Mouse (Mus musculus): ENCODE data around the gene Myocos. TPM values are rescaled to one million over a fixed set of nuclear protein-coding genes. Genes with fewer than 3 reads are reported as not detected.

Myocos gene
- polyA plus RNA-seq, 1 experiment from 2014 or later = not detected

DNA sequence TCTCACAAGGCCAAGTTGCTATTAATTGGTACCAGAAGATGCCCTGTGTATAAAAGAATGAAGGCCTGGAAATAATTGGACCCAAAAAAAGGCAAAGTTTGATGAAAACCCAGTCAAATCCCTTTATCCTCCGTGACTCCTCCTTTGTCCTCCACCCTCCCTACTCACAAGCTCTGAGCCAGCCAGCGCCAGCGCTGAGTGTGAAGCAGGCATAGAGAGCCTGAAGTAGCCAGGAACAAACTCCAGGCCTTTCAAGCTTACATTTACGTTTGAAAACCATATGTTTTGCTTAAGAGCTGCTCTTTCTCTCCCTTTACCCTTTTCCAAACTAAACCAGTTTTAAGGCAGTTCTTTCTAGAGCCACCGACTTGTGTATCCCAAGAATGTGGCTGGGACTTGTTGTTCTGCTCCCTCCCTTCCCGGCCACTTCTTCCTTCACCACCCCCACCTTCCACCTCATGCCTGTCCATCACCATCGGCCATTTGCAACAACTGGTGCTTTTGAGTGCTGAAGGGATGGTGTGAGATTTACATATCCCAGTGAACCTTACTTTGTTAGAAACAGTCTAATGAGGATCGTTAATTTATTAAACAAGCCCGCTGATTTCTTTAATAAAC, 48.3 kb downstream of the Myocos start:
- WGBS = 52% methylated on average over 9 of the region's 9 CpGs
- Histone ChIP-seq H3K36me3 (no peaks in the 10 kb centered on the region), H3K27ac (no peak overlapping the region), H3K9me3 (replicated peaks) (no peaks in the 10 kb centered on the region), H3K4me2 (no peak overlapping the region), H3K9ac (no peak overlapping the region), H3K4me3 (replicated peaks) (no peak overlapping the region), H3K27me3 (no peaks in the 10 kb centered on the region), H3K4me1 (no peaks in the 10 kb centered on the region)
- ATAC-seq (replicated peaks; ENCODE audit: low FRiP score) = no peak

DNA sequence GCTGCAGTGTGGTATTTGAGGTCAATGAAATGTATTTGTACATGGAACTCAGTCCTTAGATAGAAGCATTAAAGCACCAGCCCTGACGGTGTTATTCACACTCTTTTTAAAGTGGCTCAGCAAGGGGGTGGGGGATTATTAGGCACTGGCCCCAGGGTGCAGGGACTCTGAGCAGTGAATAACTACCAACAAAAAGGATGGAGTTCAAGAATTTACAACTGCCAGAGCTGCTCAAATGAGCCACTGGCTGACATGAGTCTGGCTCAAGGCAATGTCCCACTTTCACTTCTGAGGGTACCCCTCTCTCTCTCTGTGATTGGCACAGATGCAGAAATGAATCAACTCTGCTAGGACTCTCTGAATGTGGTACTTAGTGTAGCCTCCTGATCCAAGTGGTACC, 49.9 kb downstream of the Myocos start:
- no peak overlapping the region for H3K9ac ChIP-seq
- H3K27me3 ChIP-seq = no peaks in the 10 kb centered on the region
- no peak overlapping the region for H3K27ac ChIP-seq
- H3K4me3 ChIP-seq (replicated peaks) = no peak overlapping the region
- no peaks in the 10 kb centered on the region for H3K9me3 ChIP-seq (replicated peaks)
- H3K36me3 ChIP-seq = peaks cover 3% of the 10 kb centered on the region; the same call in 1 of the 2 replicates
- ATAC-seq (replicated peaks; ENCODE audit: low FRiP score) = no peak
- H3K4me2 ChIP-seq = no peak overlapping the region
- H3K4me1 ChIP-seq = no peaks in the 10 kb centered on the region
- 14% methylated on average over 1 of the region's 1 CpGs for WGBS

DNA sequence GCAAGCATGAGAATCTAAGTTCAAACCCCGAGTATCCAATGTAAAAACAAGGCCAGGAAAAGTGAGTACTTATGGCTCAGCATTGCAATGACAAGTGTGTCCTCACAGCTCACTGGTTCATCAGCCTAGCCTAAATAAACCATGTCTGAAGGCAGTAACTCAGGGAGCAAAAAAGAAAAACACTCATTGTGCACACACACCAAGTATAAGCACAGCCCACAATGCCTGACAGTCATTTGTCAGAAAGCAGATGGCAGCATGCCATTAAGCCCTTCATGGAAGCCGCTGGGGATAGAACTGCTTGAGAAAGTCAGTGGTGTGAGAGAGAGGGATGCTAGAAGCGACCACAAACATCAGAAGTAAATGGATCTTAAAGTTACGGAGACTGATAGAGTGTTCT, 56.7 kb downstream of the Myocos start:
- Histone ChIP-seq H3K4me3 (replicated peaks) (no peak overlapping the region), H3K9ac (no peak overlapping the region), H3K4me1 (no peaks in the 10 kb centered on the region), H3K9me3 (replicated peaks) (no peaks in the 10 kb centered on the region), H3K27me3 (no peaks in the 10 kb centered on the region), H3K36me3 (peaks cover 40% of the 10 kb centered on the region), H3K27ac (no peak overlapping the region), H3K4me2 (no peak overlapping the region)
- WGBS = 84% methylated on average over 4 of the region's 4 CpGs
- 0 out of 2 replicates have a peak, but pooled peaks have one; percentile 33 for ATAC-seq (replicated peaks; ENCODE audit: low FRiP score)

DNA sequence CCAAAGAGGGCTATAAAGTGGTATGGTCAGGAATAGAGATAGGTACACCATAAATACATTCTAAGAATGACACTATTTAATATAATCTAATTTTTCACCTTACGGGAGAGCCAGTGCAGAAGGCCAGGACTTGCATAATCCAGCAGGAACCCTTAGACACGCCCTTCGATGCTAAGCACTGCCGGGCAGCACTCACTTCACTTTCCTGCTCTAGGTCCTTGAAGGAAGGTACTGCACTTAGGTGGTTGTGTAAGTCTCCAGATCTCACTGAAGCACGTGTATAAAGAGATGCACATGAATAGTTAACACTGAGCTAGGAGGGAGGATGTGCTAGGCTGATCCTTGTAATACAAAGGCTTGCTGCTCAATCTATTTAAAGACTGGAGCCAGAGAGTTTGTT, 58.4 kb downstream of the Myocos start:
- H3K9ac ChIP-seq = no peak overlapping the region
- no peak overlapping the region for H3K27ac ChIP-seq
- peaks cover 47% of the 10 kb centered on the region for H3K36me3 ChIP-seq
- H3K4me3 ChIP-seq (replicated peaks) = no peak overlapping the region
- H3K4me2 ChIP-seq = no peak overlapping the region
- H3K27me3 ChIP-seq = no peaks in the 10 kb centered on the region
- WGBS = 86% methylated on average over 5 of the region's 5 CpGs
- no peak for ATAC-seq (replicated peaks; ENCODE audit: low FRiP score)
- no peaks in the 10 kb centered on the region for H3K4me1 ChIP-seq
- H3K9me3 ChIP-seq (replicated peaks) = no peaks in the 10 kb centered on the region

DNA sequence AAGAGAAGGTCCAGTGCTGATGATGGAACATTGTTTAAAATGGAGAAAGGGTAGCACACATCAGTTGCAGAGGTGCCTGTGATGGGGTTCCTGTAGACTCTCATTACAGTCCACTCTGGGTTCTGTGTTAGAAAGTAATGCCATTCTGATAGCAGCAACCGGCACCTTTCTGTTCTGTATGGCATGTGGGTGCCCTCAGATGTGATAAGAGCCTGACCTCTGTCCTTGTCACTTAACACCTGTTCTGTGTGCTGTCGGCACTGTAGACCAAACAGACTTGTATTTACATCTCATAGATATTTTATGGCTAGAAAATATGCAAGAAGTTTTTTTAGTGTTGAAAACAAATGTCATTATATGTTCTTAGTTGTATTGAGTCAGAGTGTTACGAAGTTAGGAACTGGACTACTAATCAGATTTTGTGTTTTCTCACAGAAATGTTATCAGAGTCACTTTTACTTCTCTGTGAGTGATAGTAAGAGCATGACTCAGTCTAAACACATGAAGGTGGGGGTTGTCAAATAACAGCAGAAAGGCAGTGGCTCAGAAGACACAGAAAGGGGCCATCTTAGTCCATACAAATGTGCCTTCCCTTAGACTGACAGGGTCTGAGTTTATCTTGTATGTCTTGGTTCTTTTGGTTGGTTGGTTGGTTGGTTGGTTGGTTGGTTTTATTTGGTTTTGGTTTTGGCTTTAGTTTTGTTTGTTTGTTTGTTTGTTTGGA, 60.5 kb downstream of the Myocos start:
- peaks cover 47% of the 10 kb centered on the region for H3K36me3 ChIP-seq
- 87% methylated on average over 3 of the region's 3 CpGs for WGBS
- no peak overlapping the region for H3K4me3 ChIP-seq (replicated peaks)
- no peak overlapping the region for H3K9ac ChIP-seq
- ATAC-seq (replicated peaks; ENCODE audit: low FRiP score) = no peak
- H3K4me2 ChIP-seq = no peak overlapping the region
- H3K4me1 ChIP-seq = no peaks in the 10 kb centered on the region
- H3K27ac ChIP-seq = no peak overlapping the region
- no peaks in the 10 kb centered on the region for H3K9me3 ChIP-seq (replicated peaks)
- H3K27me3 ChIP-seq = no peaks in the 10 kb centered on the region

Small RNA genes within 50 kb of the gene (microRNA-seq; reads per million reads assigned to microRNA genes)
- gene Gm27616 = not detected

Other genes with a start within 250 kb of the Myocos start
- 7.3 and 7.6 TPM in 2 replicates for gene Dnm3, start 180.2 kb downstream of the Myocos start, polyA plus RNA-seq (2015; fragmentation: Nextera tagmentation; extraction: Ambion mirVana)
- gene Mettl13, start 109.7 kb downstream of the Myocos start, polyA plus RNA-seq (2015; fragmentation: Nextera tagmentation; extraction: Ambion mirVana) = 24.9 and 26.9 TPM in 2 replicates
- gene Vamp4, start 87.7 kb downstream of the Myocos start, polyA plus RNA-seq (2015; fragmentation: Nextera tagmentation; extraction: Ambion mirVana) = 54.3 and 58.4 TPM in 2 replicates
- gene Myoc, start 19.1 kb downstream of the Myocos start, polyA plus RNA-seq (2015; fragmentation: Nextera tagmentation; extraction: Ambion mirVana) = 0.18 and 0.47 TPM in 2 replicates
- gene Prrc2c, start 82.3 kb upstream of the Myocos start, polyA plus RNA-seq (2015; fragmentation: Nextera tagmentation; extraction: Ambion mirVana) = 148 and 162 TPM in 2 replicates
- gene Fmo4, start 155.8 kb upstream of the Myocos start, polyA plus RNA-seq (2015; fragmentation: Nextera tagmentation; extraction: Ambion mirVana) = 0.91 and 1.5 TPM in 2 replicates
- gene Fmo1, start 208.4 kb upstream of the Myocos start, polyA plus RNA-seq (2015; fragmentation: Nextera tagmentation; extraction: Ambion mirVana) = 41.5 and 42.2 TPM in 2 replicates
- 4.9 and 8.0 TPM in 2 replicates for gene Fmo2, start 240.5 kb upstream of the Myocos start, polyA plus RNA-seq (2015; fragmentation: Nextera tagmentation; extraction: Ambion mirVana)

Measured in kidney, embryonic 15.5 days (tissue).